Mouse (Mus musculus): ENCODE measurements around the gene Kcnj12.

Kcnj12 gene

DNA sequence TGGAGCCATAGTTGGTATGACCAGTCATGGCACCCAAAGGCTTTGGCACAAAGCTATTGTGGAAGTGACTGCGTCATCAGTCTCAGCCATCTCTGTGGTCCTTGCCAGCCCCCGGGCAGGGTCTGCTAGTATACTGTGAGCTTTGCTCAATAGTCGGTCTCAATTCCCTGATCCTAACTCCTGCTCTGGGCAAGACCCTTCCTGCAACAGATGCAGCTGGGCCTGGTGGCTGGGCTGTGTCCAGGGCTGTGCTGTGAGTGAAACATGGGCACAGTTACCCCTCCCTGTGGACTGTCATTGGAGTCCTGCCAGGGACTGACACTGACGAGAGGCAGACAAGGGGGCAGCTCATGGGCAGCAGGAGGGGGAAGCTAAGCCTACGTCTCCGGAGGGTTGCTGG, 2.6 kb downstream of the Kcnj12 start:
- DNase-seq (ENCODE audit: inconsistent ontology term): no peak

DNA sequence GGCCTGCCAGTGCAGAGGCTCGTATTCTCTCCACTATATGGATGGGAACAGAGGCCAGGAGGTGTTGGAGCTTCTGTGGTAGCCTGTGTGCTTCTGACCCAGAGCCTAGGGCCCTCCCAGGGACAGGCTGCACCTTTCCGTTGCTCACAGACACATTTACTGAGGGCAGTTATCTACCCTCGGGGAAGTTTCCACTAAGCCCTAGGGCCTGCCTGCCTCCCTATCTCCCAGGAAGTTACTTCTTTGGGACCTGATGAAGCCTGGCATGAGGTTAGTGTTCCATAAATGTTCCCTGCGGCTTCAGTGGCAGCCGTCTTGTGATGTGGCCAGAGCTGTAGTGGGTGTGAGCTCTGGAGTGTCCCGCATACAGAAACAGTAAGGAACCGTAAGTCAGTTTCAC, 3.2 kb downstream of the Kcnj12 start:
- DNase-seq (ENCODE audit: inconsistent ontology term): no peak

DNA sequence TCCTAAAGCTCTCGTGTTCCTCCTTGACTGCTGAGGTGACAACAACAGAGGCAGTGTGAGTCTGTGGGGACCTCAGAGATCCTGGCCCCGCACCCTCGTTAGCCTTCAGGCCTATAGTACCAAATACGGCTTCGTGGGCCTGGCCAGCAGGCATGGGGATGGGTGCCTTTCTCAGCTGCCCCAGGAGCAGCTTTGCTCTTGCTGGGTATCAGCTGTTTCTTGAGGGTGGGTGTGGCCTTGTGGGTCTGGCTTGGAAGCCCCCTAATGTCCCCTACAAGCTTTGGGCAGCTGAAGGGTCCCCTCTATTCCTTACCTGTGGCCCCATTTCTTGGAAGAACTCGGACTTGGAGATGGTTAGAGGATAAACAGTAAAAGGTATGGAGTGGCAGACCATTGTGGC, 4.0 kb downstream of the Kcnj12 start:
- DNase-seq (ENCODE audit: inconsistent ontology term): no peak

DNA sequence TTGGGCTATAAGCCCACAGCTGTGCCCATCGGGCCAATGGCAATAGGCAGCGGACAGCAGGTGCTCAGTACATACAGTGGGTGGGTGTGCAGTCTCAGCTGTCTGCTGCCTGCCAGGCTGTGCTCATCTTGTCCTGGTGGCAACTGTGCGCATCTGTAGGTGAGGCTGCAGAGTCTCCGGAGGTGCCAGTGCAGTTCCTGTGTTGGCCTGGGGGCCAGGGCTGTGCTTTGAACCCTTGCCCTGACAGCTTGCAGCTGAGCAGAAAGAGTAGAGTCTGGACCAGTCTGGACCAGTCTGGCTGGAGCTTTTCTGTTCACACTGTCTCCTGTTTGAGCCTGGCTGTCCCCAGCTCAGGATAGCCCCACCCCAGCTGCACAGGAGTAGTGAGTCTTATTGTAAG, 4.8 kb downstream of the Kcnj12 start:
- no peak for DNase-seq (ENCODE audit: inconsistent ontology term)

DNA sequence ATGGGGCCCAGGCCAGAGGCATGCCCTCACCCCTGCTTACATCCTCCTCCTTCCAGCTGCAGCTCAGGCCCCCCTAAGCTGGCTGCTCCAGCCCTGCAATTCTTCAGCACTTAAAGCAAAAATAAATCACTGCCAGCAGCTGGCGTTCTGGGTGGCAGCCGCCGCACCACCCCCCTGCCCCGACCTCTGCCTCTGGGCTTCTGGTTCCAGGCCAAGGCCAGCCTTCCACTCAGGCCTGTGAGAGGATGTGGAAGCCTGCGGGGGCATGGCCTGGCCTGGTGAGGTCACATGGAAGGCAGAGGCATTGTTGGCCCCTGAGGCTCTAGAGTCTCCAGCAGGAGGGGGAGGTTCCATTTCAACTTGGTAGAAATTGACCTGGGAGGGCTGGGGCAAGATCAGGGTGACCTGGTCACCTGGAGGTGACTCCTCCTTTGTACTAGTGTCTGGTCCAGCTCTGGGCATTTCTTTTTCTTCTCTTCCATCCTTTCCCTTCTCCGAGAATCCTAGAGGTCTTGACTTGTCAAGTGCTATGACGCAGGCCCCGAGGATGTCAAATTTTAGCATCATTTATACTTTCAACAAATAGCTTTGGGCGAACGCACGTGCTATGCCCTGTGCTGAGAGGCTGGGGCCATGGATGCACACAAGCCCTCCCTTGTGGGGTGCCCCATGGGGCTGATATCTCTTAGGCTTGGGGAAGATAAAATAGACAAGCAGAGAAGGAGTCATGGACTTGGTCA, 6.0 kb downstream of the Kcnj12 start:
- no peak for DNase-seq (ENCODE audit: inconsistent ontology term)

DNA sequence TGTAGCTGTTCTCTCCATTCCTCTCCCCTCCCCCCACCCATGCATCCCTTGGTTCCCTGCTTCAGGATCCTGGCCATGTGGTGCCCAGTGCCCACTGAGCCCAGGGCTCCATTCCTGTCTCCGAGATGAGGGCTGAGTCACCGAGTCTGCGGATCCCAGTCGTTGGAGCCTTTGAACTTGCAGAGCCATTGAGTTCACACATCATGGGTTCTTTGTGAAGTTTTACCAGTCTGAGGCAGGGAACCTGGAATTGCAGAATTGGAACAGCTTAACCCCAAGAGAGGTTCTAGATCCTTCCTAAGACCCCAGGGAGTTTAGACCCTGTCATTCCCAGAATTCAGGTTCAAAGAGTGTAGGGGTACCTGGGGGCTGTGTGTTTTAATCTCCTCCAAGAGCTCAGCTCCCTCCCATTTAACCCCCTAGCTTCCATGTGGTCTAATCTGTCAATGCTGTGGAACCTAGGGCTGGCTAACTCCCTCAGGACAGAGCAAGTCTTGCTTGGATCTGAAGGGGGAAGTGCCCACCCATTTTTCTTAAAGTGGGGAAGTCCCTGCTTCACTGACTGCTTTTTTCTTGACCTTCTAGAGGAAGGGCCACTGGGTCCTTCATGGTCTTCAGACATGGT, 6.9 kb downstream of the Kcnj12 start:
- DNase-seq (ENCODE audit: inconsistent ontology term): no peak

DNA sequence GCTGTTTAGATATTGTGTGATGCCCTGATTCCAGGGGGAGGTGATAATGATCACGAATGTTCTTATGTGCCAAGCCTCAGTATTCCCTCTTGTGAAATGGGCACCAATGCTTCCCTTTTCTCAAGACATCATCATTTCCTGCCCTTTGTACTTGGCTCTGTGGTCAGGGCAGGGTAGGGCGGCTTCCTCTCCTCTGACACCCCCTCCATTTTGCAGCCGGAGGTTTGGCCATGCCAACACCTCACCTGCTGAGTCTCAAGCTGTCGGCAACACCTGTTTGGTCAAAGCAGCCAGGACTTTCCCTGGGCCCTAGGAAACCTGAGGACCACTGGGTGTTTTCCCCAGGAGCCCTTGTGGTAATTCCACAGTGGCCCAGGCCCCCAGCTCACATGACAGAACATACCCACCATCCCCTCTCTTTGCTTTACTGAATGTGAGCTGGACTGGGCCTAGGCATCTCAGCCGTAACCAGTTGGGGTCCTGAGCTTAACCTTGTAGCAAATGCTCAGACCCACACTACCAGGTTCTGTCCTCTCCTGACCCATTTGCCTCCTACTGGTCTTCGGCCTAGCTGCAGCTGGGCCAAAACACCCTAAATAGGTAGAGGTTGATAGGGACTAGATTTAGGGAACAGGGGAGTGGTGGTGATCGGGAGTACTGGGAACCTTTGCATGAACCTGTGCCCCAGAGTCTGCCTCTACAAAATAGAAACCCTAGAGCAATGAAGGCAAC, 7.7 kb downstream of the Kcnj12 start:
- DNase-seq (ENCODE audit: inconsistent ontology term): no peak

DNA sequence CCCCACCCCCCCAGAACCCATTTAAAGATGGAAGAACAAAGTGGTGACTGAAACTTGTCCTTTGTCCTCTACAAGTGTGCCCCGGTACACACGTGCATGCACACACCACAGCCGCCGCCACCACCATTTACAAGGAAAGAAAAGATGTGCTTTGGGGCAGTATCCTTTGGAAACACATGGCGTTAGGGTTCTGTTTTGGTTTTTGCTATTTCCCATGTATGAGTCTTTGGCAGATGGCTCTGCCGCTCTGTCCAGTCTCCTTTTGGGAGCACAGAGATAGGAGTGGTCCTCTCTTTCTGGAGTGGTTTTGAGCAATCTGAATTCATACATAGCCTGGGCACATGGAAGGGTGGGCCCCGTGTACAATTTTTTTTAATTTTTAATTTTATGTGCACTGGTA, 8.8 kb downstream of the Kcnj12 start:
- no peak for DNase-seq (ENCODE audit: inconsistent ontology term)

DNA sequence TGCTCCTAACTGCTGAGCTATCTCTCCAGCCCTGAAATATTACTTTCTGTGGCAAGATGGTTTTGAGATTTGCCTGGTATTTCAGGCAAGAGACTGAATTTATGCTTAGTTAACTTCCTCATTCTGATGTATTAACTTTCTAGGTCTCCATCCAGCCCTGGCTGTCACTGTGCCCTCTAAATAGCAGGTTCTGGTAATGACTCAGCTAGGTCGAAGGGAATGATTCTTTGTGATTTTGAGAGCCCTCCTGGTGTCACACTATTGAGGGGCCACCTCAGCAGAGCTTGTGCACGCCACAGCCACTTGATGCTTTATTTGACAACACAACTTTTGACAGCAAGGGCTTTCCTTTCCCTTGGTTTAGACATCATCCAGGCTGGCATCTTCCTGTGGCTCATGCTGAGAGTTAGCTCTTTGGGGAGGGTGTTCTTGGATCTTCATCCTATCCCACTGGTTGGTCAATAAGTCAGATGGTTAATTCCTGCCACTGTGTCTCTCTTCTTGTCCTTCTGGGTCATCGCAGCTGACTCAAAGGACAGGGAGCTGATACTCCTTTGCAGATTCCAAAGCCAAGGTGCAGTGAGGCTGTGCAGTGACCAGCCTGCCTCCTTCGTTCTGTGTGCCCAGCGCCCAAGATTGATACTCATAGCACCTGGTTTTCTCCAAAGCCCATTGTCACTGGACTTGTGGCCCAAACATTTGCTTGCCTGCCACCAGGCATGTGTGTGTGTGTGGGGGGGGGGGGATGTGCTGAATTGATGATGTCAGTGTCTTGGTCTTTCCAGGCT, 9.5 kb downstream of the Kcnj12 start:
- peak; percentile 41 for DNase-seq (ENCODE audit: inconsistent ontology term)

DNA sequence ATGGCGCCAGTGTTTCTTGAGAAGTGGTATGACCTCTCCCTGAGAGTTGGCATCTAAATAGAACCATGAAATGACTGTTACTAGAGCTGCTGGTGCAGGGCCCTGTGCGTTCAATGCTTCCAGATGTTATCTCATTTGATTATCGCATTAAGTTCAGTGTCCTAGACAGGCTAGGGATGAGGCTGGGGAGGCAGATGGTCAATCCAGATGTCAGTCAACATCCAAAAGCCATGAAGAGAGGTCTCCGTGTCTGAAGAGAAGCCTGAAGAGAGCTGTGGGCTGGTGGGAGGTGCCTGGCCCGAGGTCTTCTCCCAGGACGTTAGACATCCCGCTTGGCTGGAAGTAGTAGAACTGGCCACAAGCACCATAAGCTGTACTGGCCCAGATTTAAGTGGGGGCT, 10.1 kb downstream of the Kcnj12 start:
- no peak for DNase-seq (ENCODE audit: inconsistent ontology term)

DNA sequence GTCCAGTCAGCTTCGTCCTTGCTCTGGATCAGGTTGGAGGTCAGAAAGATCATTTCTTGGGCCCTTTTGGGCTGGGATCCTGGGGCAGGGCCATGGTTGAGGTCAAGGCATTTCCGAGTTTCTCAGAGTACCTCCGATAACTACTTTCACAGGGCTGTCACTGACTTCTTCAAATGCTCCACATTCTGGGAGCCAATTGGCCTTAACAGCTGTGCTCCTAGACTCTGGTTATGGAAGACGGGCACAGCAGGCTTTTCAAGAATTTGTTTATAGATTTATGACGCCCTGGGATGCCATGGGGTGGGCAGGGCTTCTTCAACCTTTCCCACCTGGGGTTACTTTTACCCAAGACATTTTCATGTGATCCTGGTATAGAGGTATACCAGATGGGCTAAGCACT, 10.8 kb downstream of the Kcnj12 start:
- no peak for DNase-seq (ENCODE audit: inconsistent ontology term)

DNA sequence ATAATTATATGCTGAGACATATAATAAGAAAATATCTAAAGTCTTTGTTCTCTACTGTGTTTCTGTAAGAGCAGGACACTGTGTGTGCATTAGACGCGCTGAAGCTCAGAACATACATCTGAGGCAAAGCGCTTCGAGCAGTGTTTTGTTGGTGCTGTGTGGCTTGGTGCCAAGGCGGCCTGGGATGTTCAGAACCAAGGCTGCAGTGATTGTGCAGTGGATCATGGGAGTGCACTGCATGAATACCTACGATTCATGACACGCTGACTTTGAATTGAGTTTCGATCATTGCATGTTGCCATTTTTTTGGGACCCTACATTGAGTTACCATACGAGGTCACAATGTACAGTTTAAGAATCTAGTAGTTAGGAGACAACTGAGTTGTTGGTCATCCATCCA, 14.3 kb downstream of the Kcnj12 start:
- DNase-seq (ENCODE audit: inconsistent ontology term): no peak

DNA sequence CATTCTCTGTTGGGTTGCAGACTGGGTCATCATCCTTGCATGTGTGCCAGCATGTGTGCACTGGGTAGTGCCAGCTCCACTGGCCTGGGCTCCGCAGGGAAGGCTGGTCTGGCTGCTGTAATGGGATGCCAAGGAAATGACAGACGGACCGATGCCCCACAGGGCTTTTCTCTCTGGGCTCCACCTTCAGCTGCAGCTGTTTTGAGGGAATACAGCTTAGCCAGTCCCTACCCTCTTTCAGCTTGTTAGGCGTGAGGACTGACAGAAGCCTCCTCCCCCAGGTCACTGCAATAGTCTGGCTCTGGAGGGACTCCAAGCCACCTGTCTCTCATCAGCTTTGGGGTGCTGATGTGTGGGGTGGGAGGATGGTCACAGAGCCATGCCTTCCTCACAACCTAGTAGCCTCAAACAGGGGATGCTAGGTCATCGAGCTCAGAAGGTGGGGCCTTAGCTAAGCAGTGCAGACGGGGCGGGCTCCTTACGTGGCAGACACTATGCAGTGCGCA, 16.0 kb downstream of the Kcnj12 start:
- no peak for DNase-seq (ENCODE audit: inconsistent ontology term)

DNA sequence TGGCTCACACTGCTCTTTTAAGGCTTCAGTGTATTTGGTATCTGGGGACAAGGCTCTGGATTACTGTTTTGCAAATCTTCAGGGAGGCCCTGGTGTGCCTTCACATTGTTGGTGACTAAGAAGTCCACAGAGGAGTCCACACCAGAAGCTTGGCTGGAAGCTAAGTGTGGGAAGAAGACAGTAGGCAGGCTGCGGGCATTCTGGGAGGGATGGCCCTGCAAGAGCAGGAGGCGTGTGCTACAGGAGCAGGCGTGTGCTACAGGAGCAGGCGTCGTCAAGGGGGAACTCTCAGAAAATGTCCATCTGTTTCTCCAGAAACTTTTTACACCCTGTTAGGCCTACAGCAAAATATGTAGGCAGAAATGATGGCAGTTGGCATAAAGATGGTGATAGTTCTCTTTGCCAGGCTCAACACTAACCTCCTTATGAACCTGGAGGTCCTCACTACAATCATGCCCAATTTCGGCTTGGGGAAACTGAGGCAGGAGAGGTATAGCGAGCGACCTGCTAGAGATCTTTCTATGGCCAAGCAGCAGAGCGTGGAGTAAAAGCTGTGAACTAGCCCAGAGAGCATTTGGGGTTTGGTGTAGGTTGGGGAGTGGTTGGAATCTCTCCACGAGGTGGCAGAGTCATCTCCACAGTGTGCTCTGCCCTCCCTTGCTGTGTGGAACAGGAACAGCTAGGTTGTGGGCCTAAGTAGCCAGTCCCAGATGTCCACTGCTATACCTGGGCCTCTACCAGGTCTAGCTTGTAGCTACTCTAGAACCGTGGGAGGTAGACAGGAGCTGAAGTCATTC, 18.7 kb downstream of the Kcnj12 start:
- no peak for DNase-seq (ENCODE audit: inconsistent ontology term)

DNA sequence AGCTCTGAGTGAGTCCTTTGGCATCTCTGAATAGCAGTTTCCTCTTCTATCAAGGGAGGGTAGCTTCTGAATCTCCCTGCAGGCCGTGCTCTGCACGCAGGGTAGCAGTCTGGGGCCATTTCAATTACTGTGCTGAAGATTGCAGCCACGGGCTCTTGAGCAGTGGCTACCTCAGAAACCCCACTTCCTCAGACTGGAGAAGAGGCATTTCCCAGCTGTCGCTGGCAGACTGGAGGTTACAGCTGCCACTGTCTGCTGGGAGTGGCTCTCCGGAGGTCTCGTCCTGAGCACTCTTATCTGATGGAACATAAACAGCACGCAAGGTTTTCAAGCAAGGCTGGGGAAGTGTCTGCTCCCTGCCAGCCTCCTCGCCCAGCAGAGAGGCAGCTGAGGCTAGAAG, 20.2 kb downstream of the Kcnj12 start:
- DNase-seq (ENCODE audit: inconsistent ontology term): no peak

DNA sequence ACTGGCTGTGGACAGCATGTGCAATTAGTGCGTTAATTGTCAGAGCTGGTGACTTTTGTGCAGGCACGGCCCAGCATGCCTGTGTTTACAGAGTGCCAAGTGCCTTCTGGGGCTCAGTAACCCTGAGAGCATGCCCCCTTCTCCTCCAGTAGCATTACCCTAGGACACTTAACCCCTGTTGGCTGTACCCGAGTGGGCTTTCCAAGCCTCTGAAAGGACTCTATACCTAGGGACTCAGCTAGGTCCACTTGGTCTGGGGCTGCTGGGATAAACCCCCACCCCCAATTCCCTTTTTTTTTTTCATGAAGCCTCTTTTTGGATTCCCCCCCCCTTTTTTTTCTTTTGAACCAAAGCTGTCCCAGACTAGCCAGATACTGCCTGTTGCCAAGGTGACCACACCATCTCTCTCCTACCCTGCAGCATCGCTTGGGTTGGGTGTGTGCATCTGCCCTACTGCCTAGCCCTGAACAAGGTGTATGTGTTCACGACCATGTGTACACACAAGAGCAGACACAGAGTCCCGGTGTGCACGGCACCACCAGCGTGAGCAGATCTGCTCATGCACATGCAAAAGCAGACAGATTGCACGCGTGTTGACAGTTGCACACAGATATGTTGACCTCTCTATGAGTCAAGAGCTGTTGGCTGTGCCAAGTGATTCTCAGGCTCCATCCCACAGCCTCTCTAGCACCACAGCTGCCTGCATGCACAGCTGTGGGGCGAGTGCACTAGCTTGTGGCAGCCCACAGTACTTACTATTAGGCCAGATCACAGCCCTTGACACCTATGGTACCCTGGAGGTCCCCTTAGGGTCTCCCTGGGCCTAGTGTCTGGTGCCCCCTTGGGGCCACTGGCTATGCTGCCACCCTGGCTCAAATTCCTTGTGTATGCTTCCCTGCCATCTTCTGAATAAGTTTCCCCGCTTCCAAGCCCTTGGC, 21.0 kb downstream of the Kcnj12 start:
- peak; percentile 48 for DNase-seq (ENCODE audit: inconsistent ontology term)

DNA sequence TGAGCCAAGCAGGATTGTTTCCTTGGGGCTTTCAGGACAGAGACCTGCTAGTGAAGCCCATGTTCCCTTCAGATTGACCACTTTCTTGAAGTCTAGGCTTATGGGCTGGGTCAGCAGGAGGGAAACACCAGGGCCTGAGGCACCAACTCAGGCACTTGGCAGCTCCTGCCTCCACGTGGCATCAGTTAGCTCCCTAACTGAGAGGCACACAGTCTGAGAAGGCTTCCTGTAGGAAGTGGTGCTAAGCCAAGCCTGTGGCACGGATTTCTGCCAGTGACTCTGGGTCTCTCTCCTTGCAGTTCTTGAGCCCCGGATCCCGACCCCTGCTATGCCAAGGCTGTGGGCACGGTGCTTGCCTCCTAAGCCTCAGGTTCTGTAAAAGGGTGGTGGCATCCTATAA, 22.4 kb downstream of the Kcnj12 start:
- no peak for DNase-seq (ENCODE audit: inconsistent ontology term)

DNA sequence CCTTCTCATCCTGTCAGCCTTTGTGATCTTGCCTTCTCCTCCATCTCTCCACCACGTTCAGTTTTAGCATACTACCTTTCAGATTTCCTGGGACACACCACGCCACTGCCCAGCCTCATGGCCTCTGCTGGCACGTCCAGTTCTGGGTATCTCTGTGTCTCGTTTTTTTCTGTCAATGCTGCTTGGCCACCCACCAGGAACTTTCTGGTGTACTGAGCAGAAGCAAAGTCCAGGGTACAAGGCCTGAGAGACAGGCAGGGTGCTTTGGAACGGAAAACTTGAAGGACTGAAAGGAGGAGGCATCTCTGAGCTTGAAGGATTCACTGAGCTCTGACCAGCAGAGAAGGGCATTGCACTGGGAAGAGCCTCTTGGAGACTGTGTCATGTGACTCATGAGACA, 25.1 kb downstream of the Kcnj12 start:
- DNase-seq (ENCODE audit: inconsistent ontology term): no peak

DNA sequence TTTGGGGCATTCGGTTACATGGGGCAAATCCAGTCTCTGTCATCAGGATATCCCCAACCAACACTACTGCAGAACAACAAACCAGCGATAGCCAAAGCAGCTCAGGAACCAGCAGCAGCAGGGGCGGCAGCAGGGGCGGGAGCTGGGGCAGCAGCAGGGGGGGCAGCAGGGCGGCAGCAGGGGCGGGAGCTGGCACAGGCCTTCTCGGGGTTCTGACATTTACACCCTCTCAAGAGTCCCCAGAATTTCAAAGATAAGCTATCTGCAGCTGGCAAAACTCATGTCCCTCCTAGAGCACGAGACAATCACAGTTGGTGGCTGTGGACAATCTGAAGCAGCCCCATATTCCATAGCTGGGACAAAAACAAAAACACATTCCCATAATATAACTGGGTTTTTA, 28.8 kb downstream of the Kcnj12 start:
- DNase-seq (ENCODE audit: inconsistent ontology term): no peak

DNA sequence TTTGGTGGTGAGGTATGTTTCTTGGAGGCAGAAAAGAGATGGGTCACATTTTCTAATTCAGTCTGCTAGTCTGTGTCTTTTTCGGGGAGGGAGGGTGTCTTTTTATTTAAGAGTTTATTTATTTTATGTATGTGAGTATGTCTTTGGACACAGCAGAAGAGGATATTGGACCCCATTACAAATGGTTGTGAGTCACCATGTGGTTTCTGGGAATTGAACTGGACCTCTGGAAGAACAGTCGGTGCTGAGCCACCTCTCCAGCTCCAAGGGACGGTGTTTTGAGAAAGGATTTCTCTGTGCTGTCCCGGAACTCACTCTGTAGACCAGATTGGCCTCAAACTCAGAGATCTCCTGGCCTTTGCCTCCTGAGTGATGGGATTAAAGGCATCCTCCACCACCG, 34.5 kb downstream of the Kcnj12 start:
- no peak for DNase-seq (ENCODE audit: inconsistent ontology term)
